Mouse (Mus musculus) heart, adult 2 months (tissue): ENCODE results near the gene Hmx2.

Experiments used
- EP300 ChIP-seq: fragments of 200-500 bp; IDR thresholded peaks from 2 replicates; pipeline ENCODE4 v1.6.1; 2011; ENCODE audit warnings: low read depth, low read length, control low read depth; ENCODE audit not compliant: insufficient read depth
- POLR2A ChIP-seq: fragments of 200-500 bp; IDR thresholded peaks from 2 replicates; pipeline ENCODE4 v1.6.1; 2011; ENCODE audit warnings: mild to moderate bottlenecking, low read depth, low read length, control low read depth; ENCODE audit not compliant: insufficient read depth

- TF ChIP-seq POLR2A (no peak), EP300 (no peak)
These were observed 4.2 kb downstream of the Hmx2 start for GRCm38 (mm10) chr7:131552781-131553180.
